Mouse (Mus musculus): ENCODE results near the gene Dctn1.

Dctn1 gene

DNA sequence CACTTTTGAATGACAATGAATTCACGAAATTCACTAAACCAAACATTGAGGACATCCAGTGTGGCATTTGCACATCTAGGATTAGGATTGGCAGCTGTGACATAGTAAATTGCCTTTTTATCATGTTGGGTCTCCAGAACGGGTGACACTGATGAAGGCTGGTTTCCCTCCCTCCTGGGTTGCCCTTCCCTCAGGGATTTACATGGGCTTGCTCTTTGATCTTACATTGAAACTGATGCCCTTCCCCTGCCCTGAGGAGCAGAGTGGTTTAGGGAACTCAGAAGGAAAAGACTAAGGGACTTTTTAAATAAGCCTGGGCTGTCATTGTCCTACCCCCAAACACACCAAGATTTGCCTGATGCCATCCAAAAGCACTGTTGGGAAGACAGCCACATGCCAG lies 65.8 kb downstream of the Dctn1 start:
- DNase-seq (ENCODE audit: low spot score in 2 of 2): no peak

DNA sequence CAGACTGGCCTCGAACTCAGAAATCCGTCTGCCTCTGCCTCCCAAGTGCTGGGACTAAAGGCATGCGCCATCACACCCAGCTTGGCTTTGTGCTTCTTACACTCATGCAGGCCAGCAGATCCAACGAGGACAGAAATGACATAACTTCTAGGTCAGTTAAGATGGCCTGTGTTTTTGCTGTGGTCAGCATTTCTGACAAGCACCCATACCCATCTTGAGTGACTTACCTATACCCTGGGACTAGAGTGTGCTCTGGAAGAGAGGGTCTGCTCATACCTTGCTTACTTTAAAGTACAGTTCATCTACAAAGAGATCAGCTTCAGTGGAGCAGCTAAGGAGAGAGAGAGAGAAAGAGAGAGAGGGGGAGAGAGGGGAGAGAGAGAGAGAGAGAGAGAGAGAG lies 67.6 kb downstream of the Dctn1 start:
- DNase-seq (ENCODE audit: low spot score in 2 of 2): no peak

DNA sequence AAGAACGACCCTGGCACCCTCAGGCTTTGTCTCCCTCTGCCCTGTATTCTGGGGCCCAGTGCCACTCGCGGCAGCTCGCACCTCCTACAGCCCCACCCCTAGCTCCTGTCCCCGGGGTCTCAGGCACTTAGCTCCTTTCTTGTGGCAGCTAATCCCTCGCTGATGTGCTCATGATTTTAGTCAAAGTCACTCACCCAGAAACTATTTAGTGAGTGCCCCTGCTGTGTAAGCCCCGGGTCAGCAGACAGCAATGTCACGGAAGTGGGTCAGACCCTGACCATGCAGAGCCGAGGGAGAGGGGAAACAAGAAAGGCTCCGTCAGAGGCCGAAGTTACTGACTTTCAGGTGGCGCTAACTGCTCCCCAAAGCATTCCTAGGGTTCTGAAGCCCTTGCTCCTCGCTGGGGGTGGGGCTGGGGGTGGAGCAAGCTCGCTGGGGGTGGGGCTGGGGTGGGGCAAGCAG lies 68.6 kb downstream of the Dctn1 start:
- no peak for DNase-seq (ENCODE audit: low spot score in 2 of 2)

DNA sequence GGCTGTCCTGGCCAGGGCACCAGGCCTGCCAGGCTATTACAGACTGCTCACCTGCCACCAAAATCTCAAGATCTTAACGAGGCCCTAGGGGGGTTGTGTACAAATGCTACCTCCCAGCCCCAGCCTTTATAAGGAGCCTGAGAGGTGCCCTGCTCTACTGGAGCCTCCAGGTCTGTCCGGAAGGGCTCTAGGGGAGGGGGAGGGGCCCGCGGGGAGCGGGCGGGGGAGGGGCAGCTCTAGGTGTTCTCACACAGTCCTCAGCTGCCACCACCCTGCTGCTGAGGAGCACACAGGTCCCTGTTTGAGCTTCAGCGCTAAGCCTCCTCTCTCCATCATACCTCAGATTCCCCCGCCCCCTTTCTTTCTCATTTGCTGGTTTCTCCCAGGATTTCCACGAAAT lies 71.4 kb downstream of the Dctn1 start:
- DNase-seq (ENCODE audit: low spot score in 2 of 2): no peak

DNA sequence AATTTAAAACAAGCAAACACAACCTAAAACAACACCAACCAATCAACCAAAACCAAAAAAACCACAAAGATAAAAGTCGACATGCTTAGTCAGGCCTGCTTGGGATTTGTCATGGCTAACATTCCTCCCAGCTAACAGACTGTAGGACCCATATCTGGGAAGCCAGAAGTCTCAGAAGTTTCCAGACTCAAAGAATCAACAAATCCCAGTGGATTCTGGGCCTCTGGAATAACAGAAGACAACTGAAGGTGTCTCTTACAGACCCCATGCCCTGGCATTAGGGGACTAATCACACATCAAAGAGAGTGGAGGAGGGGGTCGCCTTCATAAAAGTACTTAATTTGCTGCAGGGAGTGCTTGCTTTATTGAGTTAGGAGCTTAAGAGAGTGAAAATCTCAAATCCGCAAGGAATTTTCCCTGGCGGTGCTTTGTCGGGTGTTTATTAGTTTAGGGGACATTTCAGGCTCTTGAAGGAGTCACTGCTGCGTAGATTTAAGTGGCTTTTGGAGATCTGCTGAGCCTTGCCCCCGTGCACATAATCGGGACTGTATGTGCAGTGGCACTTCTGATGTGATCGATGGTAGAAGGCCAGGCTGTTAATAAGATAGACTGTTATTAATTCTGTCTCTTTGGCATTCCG lies 78.8 kb downstream of the Dctn1 start:
- DNase-seq (ENCODE audit: low spot score in 2 of 2): no peak

DNA sequence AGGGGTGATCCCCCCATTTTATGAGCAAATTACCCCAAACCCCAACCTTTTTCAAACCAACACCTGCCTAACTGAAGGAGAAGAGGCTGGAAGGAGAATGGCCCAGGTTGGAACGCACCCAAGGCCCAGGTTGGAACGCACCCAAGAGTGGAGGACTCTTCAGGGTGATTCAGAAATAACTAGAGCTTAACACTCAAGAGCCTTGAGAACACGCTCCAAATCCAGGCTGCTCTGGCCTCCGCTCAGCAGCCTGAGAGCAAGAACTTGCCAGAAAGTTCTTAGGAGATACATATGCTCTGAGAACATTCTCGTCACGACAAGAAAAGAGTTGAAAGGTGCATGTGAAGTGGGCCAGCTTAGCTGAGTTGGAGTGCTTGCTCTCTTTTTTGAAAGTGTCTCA lies 79.4 kb downstream of the Dctn1 start:
- DNase-seq (ENCODE audit: low spot score in 2 of 2): peak; percentile 30 to 48

DNA sequence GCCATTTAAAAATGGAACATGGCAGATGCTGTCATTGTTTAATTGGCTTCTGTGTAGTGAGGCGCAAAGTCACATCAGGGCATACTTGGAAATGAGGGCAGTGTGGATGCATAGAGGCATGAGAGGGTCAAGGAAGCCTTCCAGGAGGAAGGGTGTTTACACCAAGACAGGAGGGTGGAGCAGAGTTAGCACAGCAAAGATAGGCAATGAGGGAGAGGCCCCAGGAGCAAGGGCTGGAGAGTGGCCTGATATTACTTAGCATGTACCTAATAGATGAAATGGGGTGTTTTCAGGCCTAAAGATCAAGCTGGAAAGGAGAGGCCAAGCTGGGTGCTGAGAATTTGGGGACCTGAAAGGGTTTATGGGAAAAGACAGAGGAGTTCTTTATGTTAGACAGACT lies 80.3 kb downstream of the Dctn1 start:
- DNase-seq (ENCODE audit: low spot score in 2 of 2): no peak

DNA sequence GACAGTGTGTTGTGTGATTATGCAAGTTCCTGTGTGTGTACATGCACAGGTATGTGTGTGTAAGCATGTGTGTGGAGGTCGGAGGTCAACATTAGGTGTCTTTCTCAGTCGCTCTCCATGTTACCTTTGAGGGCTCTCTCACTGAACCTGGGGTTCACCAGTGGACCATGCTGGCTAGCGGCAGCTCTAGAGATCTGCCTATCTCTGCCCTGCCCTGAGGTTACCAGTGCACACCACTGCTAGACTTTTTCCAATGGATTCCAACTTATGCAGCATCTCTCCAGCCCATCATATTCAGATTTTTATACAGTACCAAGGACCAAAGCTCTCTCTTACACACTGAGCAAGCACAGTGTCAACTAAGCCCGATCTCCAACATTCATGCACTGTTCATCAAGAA lies 81.0 kb downstream of the Dctn1 start:
- DNase-seq (ENCODE audit: low spot score in 2 of 2): no peak

DNA sequence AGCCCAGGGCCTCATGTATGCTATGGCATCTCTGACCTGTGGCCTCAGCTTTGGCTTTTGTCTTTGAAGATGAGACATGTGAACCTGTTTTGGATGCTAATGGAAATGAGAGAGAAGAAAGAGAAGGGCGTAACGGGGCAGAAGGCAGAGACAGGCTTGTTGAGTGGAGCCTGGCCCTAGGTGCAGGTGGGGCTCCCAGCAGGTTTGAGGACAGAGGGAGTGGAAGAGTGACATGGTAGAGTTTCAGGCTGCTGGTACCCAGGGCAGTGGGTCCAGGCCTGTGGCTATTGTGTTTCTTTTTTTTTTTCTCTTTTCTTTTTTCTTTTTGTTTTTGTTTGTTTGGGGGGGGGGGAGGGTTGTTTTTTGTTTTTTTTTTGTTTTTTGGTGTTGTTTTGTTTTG lies 81.4 kb downstream of the Dctn1 start:
- no peak for DNase-seq (ENCODE audit: low spot score in 2 of 2)

Measured in frontal cortex, postnatal 36 days (tissue).